Mouse (Mus musculus): ENCODE data around the gene Shld1.

The Shld1 gene

GRCm38 (mm10) chr2:132686756-132687737 is at the start of gene Shld1:
Gene Shld1, plus strand, starts transcription at chr2:132686931.
- DNase-seq (ENCODE audit: low spot score) = peak; percentile 61

DNA sequence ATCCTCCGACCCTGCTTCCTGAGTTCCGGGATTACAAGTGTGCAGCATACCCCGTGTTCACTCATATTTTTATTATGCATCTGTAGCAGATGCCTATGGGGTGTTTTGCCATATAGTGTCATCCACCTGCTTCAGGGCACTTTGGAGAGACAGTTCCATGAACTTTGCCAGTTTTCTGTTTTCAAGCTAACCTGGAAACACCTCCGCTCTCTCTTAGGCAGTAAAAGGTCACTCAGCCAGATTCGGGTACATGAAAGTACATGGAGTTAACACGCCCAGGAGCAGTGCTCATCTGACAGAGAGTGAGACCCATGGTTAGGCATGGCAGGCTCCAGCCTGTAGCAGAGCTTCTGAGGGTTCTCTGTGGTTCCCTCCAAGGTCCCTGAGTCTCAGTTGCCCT is 48.4 kb upstream of the Shld1 start:
- no peak for DNase-seq (ENCODE audit: low spot score)

DNA sequence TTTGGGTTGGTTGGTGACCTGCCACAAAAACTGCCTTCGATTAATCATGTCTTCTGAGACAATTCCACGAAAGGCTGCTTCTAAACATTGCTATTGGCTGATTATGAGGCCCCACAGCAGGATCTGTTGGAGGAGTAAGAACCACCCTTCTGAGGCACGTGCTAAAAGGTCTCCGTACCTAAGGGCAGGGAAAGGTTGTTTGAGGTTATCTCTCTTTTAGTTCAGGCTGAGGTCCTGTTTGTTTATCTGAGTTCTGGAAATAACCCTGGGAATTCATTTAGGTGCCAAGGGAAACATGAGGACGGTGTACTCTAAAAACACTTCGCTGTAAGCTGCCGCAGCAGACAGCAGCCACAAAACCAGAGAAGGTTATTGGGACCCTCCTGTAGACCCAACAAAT is 47.4 kb upstream of the Shld1 start:
- DNase-seq (ENCODE audit: low spot score) = no peak

- no peak for DNase-seq (ENCODE audit: low spot score)
Observed at GRCm38 (mm10) chr2:132641196-132641595, 45.5 kb upstream of the Shld1 start.

GRCm38 (mm10) chr2:132643161-132643560 is 43.6 kb upstream of the Shld1 start:
- DNase-seq (ENCODE audit: low spot score) = no peak

DNA sequence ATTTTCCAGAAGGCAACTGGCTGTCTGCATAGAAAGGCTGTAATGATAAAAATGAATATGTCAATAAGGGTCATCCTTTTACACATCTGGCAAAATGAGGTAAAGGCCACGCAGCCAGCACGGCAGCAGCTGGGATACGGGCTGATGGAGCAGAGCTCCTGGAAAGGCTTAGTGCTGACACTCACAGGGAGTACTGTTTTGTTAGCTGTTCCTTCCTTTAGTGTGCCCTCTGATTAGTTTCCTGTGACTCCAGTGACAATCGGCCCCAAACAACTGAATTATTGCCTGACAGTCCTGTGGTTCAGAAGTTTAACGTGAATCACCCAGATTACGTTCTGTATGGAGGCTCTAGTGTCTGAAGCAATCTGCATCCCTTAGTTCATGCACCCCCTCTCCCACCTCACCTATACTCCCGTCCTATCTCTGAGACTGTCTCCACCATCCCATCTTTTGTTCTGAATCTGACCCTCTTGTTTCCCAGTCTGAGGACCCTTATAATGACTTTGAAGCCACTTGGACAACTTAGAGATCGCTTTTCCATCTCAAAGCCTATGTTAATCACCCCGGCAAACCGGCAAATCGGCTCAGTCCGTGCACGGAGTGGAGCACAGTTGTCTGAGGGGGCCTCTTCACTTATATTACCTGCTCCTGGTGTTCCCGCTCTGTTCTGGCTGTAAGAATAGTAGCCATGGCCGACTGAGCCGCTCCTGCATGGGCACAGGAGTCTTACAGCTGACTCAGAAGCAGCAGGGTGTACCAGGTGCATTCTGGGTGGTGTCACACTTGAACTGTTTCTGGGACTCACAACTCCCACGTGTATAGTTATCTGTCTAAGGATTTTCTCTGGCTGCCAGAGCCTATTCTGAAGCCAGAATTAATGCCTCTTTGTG is 39.6 kb upstream of the Shld1 start:
- no peak for DNase-seq (ENCODE audit: low spot score)

- no peak for DNase-seq (ENCODE audit: low spot score)
Observed at GRCm38 (mm10) chr2:132649352-132649870, 37.3 kb upstream of the Shld1 start.

DNA sequence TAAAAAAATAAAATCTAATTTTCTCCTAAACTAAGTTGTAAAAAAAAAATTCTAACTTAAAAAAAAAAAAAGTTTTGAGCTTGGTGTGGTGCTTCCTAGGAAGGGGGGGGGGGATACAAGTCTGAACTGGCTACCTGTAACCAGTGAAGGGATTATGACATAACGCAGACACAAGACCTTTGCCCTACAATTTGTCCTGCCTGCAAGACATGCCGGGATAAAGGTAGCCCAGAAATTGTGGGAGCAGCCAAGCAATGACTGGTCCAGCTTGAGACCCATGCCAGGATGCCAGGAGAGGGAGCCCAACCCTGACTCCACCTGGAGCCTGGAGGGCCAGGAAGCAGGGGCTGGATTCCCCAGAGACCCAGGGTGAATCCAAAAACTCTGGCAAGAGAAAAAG is 36.2 kb upstream of the Shld1 start:
- DNase-seq (ENCODE audit: low spot score) = no peak

GRCm38 (mm10) chr2:132652476-132652875 is 34.3 kb upstream of the Shld1 start:
- DNase-seq (ENCODE audit: low spot score) = no peak

- DNase-seq (ENCODE audit: low spot score) = no peak
Observed at GRCm38 (mm10) chr2:132654834-132655495, 31.8 kb upstream of the Shld1 start.

DNA sequence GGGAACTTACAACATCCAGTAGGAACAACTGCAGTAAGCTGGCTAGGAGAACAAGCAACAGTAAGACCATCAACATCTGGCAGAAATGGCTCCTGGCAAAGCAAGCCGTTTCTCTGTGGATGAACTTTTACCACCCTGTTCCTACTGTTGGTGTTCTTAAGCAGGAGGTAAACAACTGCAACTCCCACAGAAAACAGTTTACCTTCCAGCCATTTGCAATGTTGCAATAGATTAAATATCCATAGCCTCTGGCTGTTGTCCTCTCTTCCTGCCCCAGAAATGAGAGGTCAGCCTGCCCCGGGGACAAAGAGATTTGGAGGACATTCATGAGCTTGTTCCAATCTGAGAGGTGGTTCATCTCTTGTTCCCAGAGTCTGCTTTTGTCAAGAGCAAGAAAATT is 29.5 kb upstream of the Shld1 start:
- no peak for DNase-seq (ENCODE audit: low spot score)

- DNase-seq (ENCODE audit: low spot score) = no peak
Observed at GRCm38 (mm10) chr2:132658412-132659120, 28.2 kb upstream of the Shld1 start.

- DNase-seq (ENCODE audit: low spot score) = no peak
Observed at GRCm38 (mm10) chr2:132669091-132669490, 17.6 kb upstream of the Shld1 start.

GRCm38 (mm10) chr2:132670290-132670689 is 16.4 kb upstream of the Shld1 start:
- no peak for DNase-seq (ENCODE audit: low spot score)

GRCm38 (mm10) chr2:132672121-132672520 is 14.6 kb upstream of the Shld1 start:
- no peak for DNase-seq (ENCODE audit: low spot score)

GRCm38 (mm10) chr2:132676111-132676510 is 10.6 kb upstream of the Shld1 start:
- DNase-seq (ENCODE audit: low spot score) = no peak

DNA sequence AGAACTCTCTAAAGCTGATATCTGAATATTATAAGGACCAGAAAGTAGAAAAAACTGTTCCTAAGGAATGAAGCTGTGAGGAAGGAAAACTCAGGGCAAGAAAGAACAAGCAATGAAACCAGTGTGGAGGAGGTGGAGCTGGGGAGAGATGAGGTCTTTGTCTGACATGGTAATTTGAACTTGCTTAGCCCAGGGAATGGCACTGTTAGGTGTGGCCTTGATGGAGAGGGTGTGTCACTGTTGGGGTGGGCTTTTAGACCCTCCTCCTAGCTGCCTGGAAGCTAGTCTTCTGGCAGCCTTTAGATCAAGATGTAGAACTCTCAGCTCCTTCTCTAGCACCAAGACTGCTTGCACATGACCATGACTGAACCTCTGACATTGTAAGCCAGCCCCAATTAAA is 1.7 kb upstream of the Shld1 start:
- no peak for DNase-seq (ENCODE audit: low spot score)

DNA sequence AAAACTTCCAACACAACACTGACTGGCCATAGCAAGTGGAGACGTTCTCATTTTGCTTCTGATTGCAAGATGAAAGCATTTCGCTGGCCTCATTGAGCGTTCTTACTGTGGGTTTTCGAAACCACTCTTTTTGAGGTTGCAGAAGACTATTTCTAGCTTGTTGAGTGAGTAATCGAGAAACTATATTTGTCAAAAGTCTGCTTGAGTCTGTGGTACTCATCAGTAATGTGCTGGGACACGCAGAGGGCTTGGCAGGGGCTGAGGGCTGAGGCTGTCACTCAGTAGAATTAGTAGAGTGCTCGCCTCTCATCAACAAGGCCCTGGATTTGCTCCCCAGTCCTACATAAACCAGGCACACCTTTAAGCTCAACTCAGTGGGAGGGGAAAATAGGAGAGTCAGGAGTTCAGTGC is 1.9 kb downstream of the Shld1 start:
- DNase-seq (ENCODE audit: low spot score) = no peak

- DNase-seq (ENCODE audit: low spot score) = no peak
Observed at GRCm38 (mm10) chr2:132689188-132689568, 2.4 kb downstream of the Shld1 start.

GRCm38 (mm10) chr2:132689569-132690231 is 3.0 kb downstream of the Shld1 start:
- no peak for DNase-seq (ENCODE audit: low spot score)

- DNase-seq (ENCODE audit: low spot score) = no peak
Observed at GRCm38 (mm10) chr2:132691731-132692130, 5.0 kb downstream of the Shld1 start.
